Comparison of ENCODE assay signal across 10 mouse cellular contexts in genomic region chr12:99670762-99671152, GRCm38 (mm10).
DNase-seq lines count a peak whose midpoint lies in the region; ATAC-seq and TF ChIP-seq lines count a peak whose summit lies in the region.
"Had no signal": no experiment of that assay in that cellular context is flagged by ENCODE, and none has a peak within 500 bp of the region (broad histone marks: within the 10 kb centered on the region; RNA-seq: fewer than 3 reads in every experiment).

No protein-coding gene starts in this region.

- 34% methylated on average over 7 of the region's 7 CpGs for WGBS in embryonic facial prominence, embryonic 15.5 days
- 42% methylated on average over 7 of the region's 7 CpGs for WGBS in hindbrain, postnatal 0 days
- 70% methylated on average over 7 of the region's 7 CpGs for whole genome bisulfite sequencing in stomach, embryonic 14.5 days

- no peak for ATAC-seq in embryonic facial prominence, embryonic 15.5 days (ENCODE audit: insufficient number of reproducible peaks, low FRiP score, low TSS enrichment, low read depth)
- peak; percentile 49 for ATAC-seq in hindbrain, postnatal 0 days
- no peak for ATAC-seq in stomach, embryonic 14.5 days (ENCODE audit: insufficient number of reproducible peaks, insufficient read depth, low FRiP score, low read depth)
- ATAC-seq in monocyte, adult 5-6 weeks (replicated peaks; ENCODE audit: insufficient number of reproducible peaks, low FRiP score, low TSS enrichment, poor library complexity, severe bottlenecking), result no peak

- no peak for TF ChIP-seq CTCF in left cerebral cortex, adult 2 months (IDR thresholded peaks at IDR 0.05)
- TF ChIP-seq CTCF in hindbrain, postnatal 0 days (IDR thresholded peaks at IDR 0.05; ENCODE audit: low read depth), result no peak

- H3K4me3 ChIP-seq in left cerebral cortex, adult 2 months, result peak overlapping the region; percentile 27
- peak overlapping the region; percentile 17; the same call in 1 of the 2 replicates for H3K4me3 ChIP-seq in embryonic facial prominence, embryonic 15.5 days (replicated peaks)
- H3K4me3 ChIP-seq in hindbrain, postnatal 0 days (ENCODE audit: low read length), result no peak overlapping the region
- H3K4me3 ChIP-seq in stomach, embryonic 14.5 days (ENCODE audit: low read depth, low read length), result no peak overlapping the region
- H3K4me3 ChIP-seq: erythroblast, embryonic 14.5 days had no signal

- no peaks in the 10 kb centered on the region for H3K36me3 ChIP-seq in embryonic facial prominence, embryonic 15.5 days
- no peaks in the 10 kb centered on the region for H3K36me3 ChIP-seq in hindbrain, postnatal 0 days (ENCODE audit: insufficient read depth, low read length)
- no peaks in the 10 kb centered on the region for H3K36me3 ChIP-seq in stomach, embryonic 14.5 days (ENCODE audit: control insufficient read depth, insufficient read depth, low read length)

- H3K9ac ChIP-seq in embryonic facial prominence, embryonic 15.5 days, result no peak overlapping the region
- H3K9ac ChIP-seq in hindbrain, postnatal 0 days (replicated peaks; ENCODE audit: low read length), result no peak overlapping the region
- H3K9ac ChIP-seq in stomach, embryonic 14.5 days (replicated peaks; ENCODE audit: low read depth, low read length), result no peak overlapping the region

- peaks cover 11% of the 10 kb centered on the region for H3K4me1 ChIP-seq in embryonic facial prominence, embryonic 15.5 days
- H3K4me1 ChIP-seq in hindbrain, postnatal 0 days (ENCODE audit: insufficient read depth, low read length), result peaks cover 8% of the 10 kb centered on the region
- peaks cover 12% of the 10 kb centered on the region for H3K4me1 ChIP-seq in stomach, embryonic 14.5 days (ENCODE audit: control insufficient read depth, insufficient read depth, low read length)

- H3K9me3 ChIP-seq in embryonic facial prominence, embryonic 15.5 days (replicated peaks), result no peaks in the 10 kb centered on the region
- no peaks in the 10 kb centered on the region for H3K9me3 ChIP-seq in hindbrain, postnatal 0 days (ENCODE audit: low read length)
- H3K9me3 ChIP-seq in stomach, embryonic 14.5 days (ENCODE audit: control insufficient read depth, low read depth, low read length), result no peaks in the 10 kb centered on the region

- H3K27ac ChIP-seq in left cerebral cortex, adult 2 months, result no peak overlapping the region
- H3K27ac ChIP-seq in embryonic facial prominence, embryonic 15.5 days (replicated peaks), result 0 out of 2 replicates have a peak overlapping the region, but pooled peaks have one; percentile 0
- no peak overlapping the region for H3K27ac ChIP-seq in hindbrain, postnatal 0 days
- H3K27ac ChIP-seq in stomach, embryonic 14.5 days (ENCODE audit: low read length), result no peak overlapping the region

- intact Hi-C loops in left cerebral cortex, adult 2 months (cut with DNase I), result no loop called here
- intact Hi-C loops in left cerebral cortex, postnatal 10 days (cut with DNase I), result no loop called here

- peak overlapping the region; percentile 41 for H3K4me2 ChIP-seq in embryonic facial prominence, embryonic 15.5 days (replicated peaks)
- peak overlapping the region; percentile 29 for H3K4me2 ChIP-seq in hindbrain, postnatal 0 days (ENCODE audit: low read depth, low read length)
- H3K4me2 ChIP-seq in stomach, embryonic 14.5 days (replicated peaks; ENCODE audit: low read depth, low read length), result 0 out of 2 replicates have a peak overlapping the region, but pooled peaks have one; percentile 13

- no peaks in the 10 kb centered on the region for H3K27me3 ChIP-seq in embryonic facial prominence, embryonic 15.5 days
- no peaks in the 10 kb centered on the region for H3K27me3 ChIP-seq in hindbrain, postnatal 0 days (ENCODE audit: insufficient read depth, low read length)
- H3K27me3 ChIP-seq in stomach, embryonic 14.5 days (ENCODE audit: control insufficient read depth, insufficient read depth, low read length), result no peaks in the 10 kb centered on the region

- DNase-seq in left cerebral cortex, adult 2 months (ENCODE audit: extremely low spot score in 1 of 2, low spot score in 2 of 2), result no peak
- no peak for DNase-seq in left cerebral cortex, postnatal 10 days (ENCODE audit: extremely low spot score in 1 of 2, low spot score in 2 of 2)
- DNase-seq in hindbrain, postnatal 0 days (ENCODE audit: low spot score), result no peak
- DNase-seq in cerebellum, postnatal 4 days (ENCODE audit: low spot score in 2 of 2), result no peak
- DNase-seq: cerebellum, adult 11 months; thymus, postnatal 25 days had no signal

Comparison
In these comparisons a context has a peak if more than half of its experiments do, and no peak if none do; other contexts are left out.
1. H3K4me3 ChIP-seq: peak in left cerebral cortex, adult 2 months (single experiment) and embryonic facial prominence, embryonic 15.5 days (single experiment); none in hindbrain, postnatal 0 days (single experiment) and stomach, embryonic 14.5 days (single experiment).
2. Peak in every context shown above with its lines, with median percentiles within 50 percentile points of each other: H3K4me2 ChIP-seq.